Mouse (Mus musculus) gastrocnemius, adult 8-10 months (tissue): Measurements from ENCODE around the gene Tex9. TPM values are rescaled to one million over a fixed set of nuclear protein-coding genes. Genes with fewer than 3 reads are reported as not detected.
"Not testable (repeated sequence)": the region's sequence is repeated elsewhere in the genome, so short reads cannot be mapped to it uniquely, and the experiment has no call there.

Source experiments
- DNase-seq, 2 experiments: peaks; one replicate each; pipeline ENCODE4 v3.0.0; 2022; ENCODE audit warnings: low spot score in 2 of 2
- total RNA-seq, 4 experiments: library from RNA; stranded (reverse); gene quantifications; 2 replicates each; pipeline ENCODE4 v1.2.4; 2022

Tex9 gene
- total RNA-seq, 4 experiments from 2014 or later, result 0.99 to 1.9 (median 1.4) TPM

GRCm38 (mm10) chr9:72488523-72488922 is 3.5 kb downstream of the Tex9 start:
- no peak for DNase-seq

GRCm38 (mm10) chr9:72479276-72479675 is 12.7 kb downstream of the Tex9 start:
- no peak for DNase-seq

- DNase-seq, result no peak
Observed at GRCm38 (mm10) chr9:72477306-72477705, 14.7 kb downstream of the Tex9 start.

GRCm38 (mm10) chr9:72475511-72475910 is 16.5 kb downstream of the Tex9 start:
- DNase-seq, result no peak

- DNase-seq, result peak in 1 of 2 experiments; percentile 7
Observed at GRCm38 (mm10) chr9:72469851-72470250, 22.2 kb downstream of the Tex9 start.

GRCm38 (mm10) chr9:72468616-72469015 is 23.4 kb downstream of the Tex9 start:
- DNase-seq, result no peak

- no peak for DNase-seq
Observed at GRCm38 (mm10) chr9:72467551-72468407, 24.2 kb downstream of the Tex9 start.

GRCm38 (mm10) chr9:72465754-72466181 is 26.2 kb downstream of the Tex9 start:
- DNase-seq, result no peak

- no peak for DNase-seq
Observed at GRCm38 (mm10) chr9:72464806-72465205, 27.2 kb downstream of the Tex9 start.

- no peak for DNase-seq
Observed at GRCm38 (mm10) chr9:72462427-72462826, 29.6 kb downstream of the Tex9 start.

GRCm38 (mm10) chr9:72460767-72461166 is 31.2 kb downstream of the Tex9 start:
- no peak for DNase-seq

GRCm38 (mm10) chr9:72459703-72460102 is 32.3 kb downstream of the Tex9 start:
- DNase-seq, result no peak

- DNase-seq, result peak; percentile 36 to 44
Observed at GRCm38 (mm10) chr9:72458233-72458632, 33.8 kb downstream of the Tex9 start.

- DNase-seq, result no peak
Observed at GRCm38 (mm10) chr9:72456374-72456773, 35.6 kb downstream of the Tex9 start.

- not testable (repeated sequence) for DNase-seq
Observed at GRCm38 (mm10) chr9:72454281-72454680, 37.7 kb downstream of the Tex9 start.

- DNase-seq, result no peak
Observed at GRCm38 (mm10) chr9:72451111-72451510, 40.9 kb downstream of the Tex9 start.

- no peak for DNase-seq
Observed at GRCm38 (mm10) chr9:72450363-72450762, 41.6 kb downstream of the Tex9 start.

GRCm38 (mm10) chr9:72449841-72450240 is 42.2 kb downstream of the Tex9 start:
- DNase-seq, result no peak

- peak in 1 of 2 experiments; percentile 18 for DNase-seq
Observed at GRCm38 (mm10) chr9:72449367-72449766, 42.6 kb downstream of the Tex9 start.

- DNase-seq, result peak; percentile 17 to 40
Observed at GRCm38 (mm10) chr9:72448026-72448425, 44.0 kb downstream of the Tex9 start.

- DNase-seq, result no peak
Observed at GRCm38 (mm10) chr9:72441927-72442715, 49.9 kb downstream of the Tex9 start.
